ENCODE assay signal across 27 mouse cellular contexts in the genomic region with DNA sequence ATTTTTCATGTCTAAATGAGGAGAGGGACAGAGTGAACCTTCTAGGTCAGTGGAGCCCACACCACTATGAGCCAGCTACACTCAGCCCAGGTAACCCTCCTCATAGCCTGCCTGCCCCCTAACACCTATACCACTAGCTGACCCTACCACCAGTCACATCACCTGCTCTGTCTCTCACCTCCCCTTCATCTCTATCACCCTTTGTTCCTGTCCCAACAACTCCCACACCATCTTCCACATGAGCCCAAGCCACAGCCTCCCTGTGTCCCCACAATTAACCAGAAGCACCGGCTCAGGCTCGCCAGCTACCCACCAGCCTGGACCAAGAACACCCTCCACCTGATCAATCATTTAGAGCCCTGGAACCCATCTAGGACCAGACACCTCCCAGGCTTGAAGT.
"Had no signal": no experiment of that assay in that cellular context is flagged by ENCODE, and none has a peak within 500 bp of the region (broad histone marks: within the 10 kb centered on the region; RNA-seq: fewer than 3 reads in every experiment).

No protein-coding gene starts in this region.

- H3K9me3 ChIP-seq: embryonic facial prominence, embryonic 10.5 days; embryonic facial prominence, embryonic 12.5 days; embryonic facial prominence, embryonic 13.5 days; embryonic facial prominence, embryonic 15.5 days; forebrain, embryonic 10.5 days; forebrain, embryonic 12.5 days; forebrain, embryonic 13.5 days; forebrain, embryonic 15.5 days had no signal

- H3K4me1 ChIP-seq: embryonic facial prominence, embryonic 10.5 days; embryonic facial prominence, embryonic 12.5 days; embryonic facial prominence, embryonic 13.5 days; embryonic facial prominence, embryonic 15.5 days; forebrain, embryonic 10.5 days; forebrain, embryonic 12.5 days; forebrain, embryonic 13.5 days; forebrain, embryonic 15.5 days had no signal

- H3K27me3 ChIP-seq: embryonic facial prominence, embryonic 12.5 days; embryonic facial prominence, embryonic 13.5 days; embryonic facial prominence, embryonic 15.5 days; forebrain, embryonic 12.5 days; forebrain, embryonic 13.5 days; forebrain, embryonic 15.5 days had no signal

- ATAC-seq: forebrain, embryonic 13.5 days; forebrain, embryonic 14.5 days; forebrain, embryonic 15.5 days; forebrain, embryonic 16.5 days; forebrain, postnatal 0 days had no signal

- H3K9ac ChIP-seq: embryonic facial prominence, embryonic 12.5 days; embryonic facial prominence, embryonic 13.5 days; embryonic facial prominence, embryonic 15.5 days; forebrain, embryonic 12.5 days; forebrain, embryonic 13.5 days; forebrain, embryonic 15.5 days; forebrain, postnatal 0 days had no signal

- DNase-seq: cerebellum, adult 18-20 months; cerebellum, adult 2 months; cerebellum, adult 8-10 months; cerebellum, adult 9-10 months; cerebellum, adult 9-11 months; cerebellum, postnatal 10 days; cerebellum, postnatal 14 days; cerebellum, postnatal 25 days; cerebellum, postnatal 36 days; embryo, embryonic 11 days; forebrain, postnatal 0 days; gastrocnemius, adult 2 months; gastrocnemius, postnatal 10 days; gastrocnemius, postnatal 14 days; gastrocnemius, postnatal 25 days; heart, adult 18-20 months had no signal

- H3K4me2 ChIP-seq: embryonic facial prominence, embryonic 12.5 days; embryonic facial prominence, embryonic 13.5 days; embryonic facial prominence, embryonic 15.5 days; forebrain, embryonic 12.5 days; forebrain, embryonic 13.5 days; forebrain, embryonic 15.5 days had no signal

- H3K27ac ChIP-seq: embryonic facial prominence, embryonic 10.5 days; embryonic facial prominence, embryonic 12.5 days; embryonic facial prominence, embryonic 13.5 days; embryonic facial prominence, embryonic 15.5 days; forebrain, embryonic 10.5 days; forebrain, embryonic 12.5 days; forebrain, embryonic 13.5 days; forebrain, embryonic 15.5 days; gastrocnemius, adult 2 months had no signal

- H3K4me3 ChIP-seq: embryonic facial prominence, embryonic 10.5 days; embryonic facial prominence, embryonic 12.5 days; embryonic facial prominence, embryonic 13.5 days; embryonic facial prominence, embryonic 15.5 days; erythroblast, embryonic 14.5 days; forebrain, embryonic 10.5 days; forebrain, embryonic 12.5 days; forebrain, embryonic 13.5 days; forebrain, embryonic 15.5 days; gastrocnemius, adult 2 months had no signal
